Mouse (Mus musculus): Measurements from ENCODE around the gene Lemd1.

The Lemd1 gene

DNA sequence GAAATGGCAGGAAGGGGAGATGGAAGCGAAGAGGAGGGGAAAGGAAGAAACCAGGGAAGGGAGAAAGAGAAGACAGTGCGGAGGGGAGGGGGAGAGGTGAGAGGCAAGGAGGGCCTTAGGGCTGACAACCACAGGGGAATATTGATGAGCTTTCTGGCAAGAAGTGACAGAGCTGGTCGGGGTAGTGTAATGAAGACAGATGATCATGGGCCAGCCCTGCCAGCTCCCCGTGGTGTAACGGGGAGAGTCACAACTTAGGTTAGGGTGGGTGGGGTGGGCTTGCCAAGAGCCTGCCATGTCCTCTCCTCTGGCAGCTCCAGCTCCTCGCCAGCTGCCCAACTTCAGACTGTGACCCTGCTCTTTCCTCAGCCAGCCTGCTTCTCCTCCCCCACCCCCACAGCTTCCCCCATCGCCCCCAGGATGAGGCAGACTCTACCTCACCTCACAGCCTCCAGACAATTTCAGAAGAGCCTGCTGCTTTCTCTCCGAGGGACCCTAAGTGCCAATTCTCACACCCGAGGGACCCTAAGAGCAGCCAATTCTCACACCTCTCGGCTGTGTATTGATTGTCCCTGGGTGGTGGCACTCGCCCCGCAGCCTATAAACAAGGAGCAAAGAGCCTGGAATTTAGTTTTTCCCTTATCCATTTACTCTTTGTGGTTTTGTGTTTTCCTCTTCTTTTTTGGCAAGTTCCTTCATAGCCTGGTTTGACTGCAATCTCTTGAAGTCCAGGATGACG, 26.3 kb upstream of the Lemd1 start:
- DNase-seq (ENCODE audit: low spot score in 2 of 2) = no peak

GRCm38 (mm10) chr1:132165859-132166258, 25.4 kb upstream of the Lemd1 start:
- DNase-seq (ENCODE audit: low spot score in 2 of 2) = no peak

GRCm38 (mm10) chr1:132168115-132168767, 23.0 kb upstream of the Lemd1 start:
- DNase-seq (ENCODE audit: low spot score in 2 of 2) = no peak

- DNase-seq (ENCODE audit: low spot score in 2 of 2) = no peak
Observed at GRCm38 (mm10) chr1:132170698-132171097, 20.5 kb upstream of the Lemd1 start.

GRCm38 (mm10) chr1:132171619-132172018, 19.6 kb upstream of the Lemd1 start:
- no peak for DNase-seq (ENCODE audit: low spot score in 2 of 2)

DNA sequence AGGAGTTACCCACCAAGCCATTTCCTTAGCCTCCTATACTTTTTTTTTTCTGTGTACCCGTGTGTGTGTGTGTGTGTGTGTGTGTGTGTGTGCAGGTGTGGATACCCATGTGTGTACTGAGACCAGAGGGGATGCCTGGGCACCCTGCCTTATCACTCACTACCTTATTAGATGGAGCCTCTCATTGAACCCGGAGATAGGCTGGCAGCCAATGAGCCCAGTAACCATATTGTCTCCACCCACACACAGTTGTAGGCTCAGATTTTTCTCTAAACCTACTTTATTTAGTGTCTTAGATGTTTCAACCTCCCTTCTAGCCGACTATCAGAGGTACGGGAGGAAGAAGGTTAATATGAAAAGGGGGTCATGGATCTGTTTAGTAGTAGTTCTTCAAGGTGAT, 4.9 kb upstream of the Lemd1 start:
- no peak for DNase-seq (ENCODE audit: low spot score in 2 of 2)

DNA sequence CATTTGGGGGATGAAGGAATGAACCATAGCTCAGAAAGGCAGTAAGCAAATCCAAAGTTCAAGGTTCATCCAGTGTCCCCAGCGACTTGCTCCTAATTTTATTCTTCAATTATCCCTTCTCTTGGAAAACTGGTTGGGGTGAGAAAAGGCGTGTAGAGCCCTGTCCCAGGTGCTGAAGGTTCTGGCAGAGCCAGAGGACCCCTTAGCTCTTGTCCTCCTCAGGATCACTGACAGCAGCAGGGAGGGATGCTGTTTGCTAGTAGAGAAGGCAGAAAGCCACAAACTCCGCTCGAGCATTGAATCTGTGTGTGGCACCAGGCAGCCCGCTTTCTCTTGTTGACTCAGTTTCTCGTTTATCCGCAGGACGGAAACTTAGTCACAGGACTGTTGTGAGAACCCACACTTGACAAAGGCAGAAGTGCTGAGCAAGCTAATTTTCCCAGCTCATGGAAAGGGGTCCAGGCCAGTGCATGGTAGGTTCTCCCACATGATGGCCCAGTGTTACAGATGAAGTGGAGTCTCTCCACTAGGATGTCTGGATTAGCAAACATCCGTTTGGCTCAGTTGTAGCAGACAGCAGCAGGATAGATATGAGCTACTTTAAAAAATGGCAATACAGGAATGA, 2.7 kb upstream of the Lemd1 start:
- DNase-seq (ENCODE audit: low spot score in 2 of 2) = no peak

GRCm38 (mm10) chr1:132189231-132189630, 2.0 kb upstream of the Lemd1 start:
- DNase-seq (ENCODE audit: low spot score in 2 of 2) = no peak

DNA sequence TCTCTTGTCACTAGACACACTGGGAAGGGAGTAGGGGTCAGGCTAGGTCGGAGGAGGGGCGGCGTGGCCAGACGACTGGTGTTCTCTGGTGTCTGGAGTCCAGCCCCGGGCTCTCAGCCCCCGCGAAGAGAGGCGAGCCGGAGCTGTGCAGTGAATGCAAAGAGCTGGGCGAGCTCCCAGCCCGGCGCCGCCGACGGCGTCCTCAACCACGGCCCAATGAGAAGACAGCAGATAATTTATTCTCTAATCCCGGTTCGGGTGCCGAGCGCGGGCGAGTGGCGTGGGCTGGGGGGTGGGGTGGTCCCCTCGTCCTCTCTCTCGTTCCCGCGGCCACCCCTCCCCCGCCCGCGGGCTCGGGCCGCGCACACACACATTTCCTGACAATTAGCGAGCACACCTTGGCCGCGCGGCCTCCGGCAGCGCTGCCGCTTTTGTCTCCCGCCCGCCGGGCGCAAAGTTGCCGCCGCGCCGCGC, 1.2 kb upstream of the Lemd1 start:
- DNase-seq (ENCODE audit: low spot score in 2 of 2) = no peak

- no peak for DNase-seq (ENCODE audit: low spot score in 2 of 2)
Observed at GRCm38 (mm10) chr1:132190621-132191092, 574 bp upstream of the Lemd1 start.

DNA sequence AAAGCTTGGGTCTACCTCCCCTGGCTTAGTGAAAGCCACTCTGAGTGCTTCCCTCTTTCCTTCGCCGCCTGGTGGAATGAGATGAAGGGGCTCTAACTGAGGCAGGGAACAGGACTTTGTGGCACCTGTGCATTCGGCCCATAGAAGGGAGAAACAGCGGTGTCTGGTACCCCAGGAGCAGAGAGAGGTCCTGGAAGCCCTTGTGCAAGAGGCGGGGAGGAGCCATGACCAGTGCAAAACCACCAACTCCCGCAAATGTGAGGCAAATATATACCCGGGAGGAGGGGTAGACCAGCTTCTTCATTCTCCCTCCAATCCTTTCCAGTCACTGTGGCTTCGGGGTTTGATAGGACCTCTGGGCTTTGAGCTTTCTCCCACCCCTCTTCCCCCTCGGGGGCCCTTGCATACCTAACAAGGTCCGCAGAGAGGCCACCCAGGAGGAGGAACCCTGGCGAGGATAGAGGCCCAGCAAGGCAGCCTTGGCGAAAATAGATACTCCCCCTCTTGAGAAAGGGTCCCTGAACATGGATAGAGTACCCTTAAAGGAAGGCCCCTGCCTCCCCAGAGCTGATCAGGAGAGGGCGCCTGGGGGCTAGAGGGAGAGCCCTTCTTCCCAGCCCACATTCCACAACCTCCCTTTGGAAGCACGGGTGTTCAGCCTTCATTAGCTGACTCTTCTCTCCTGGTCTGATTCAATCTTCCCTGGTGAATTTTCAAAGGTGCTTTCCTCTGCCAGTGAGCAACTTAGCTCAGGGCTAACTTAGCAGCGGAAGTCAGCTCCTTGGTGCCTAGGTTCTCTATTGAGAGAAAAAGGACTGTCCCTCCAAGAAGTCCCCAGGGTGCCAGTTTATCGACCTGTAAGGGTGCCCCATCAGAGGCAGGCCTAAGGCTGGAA, 802 bp downstream of the Lemd1 start:
- DNase-seq (ENCODE audit: low spot score in 2 of 2) = no peak

- no peak for DNase-seq (ENCODE audit: low spot score in 2 of 2)
Observed at GRCm38 (mm10) chr1:132193806-132194205, 2.6 kb downstream of the Lemd1 start.

GRCm38 (mm10) chr1:132194624-132195023, 3.4 kb downstream of the Lemd1 start:
- no peak for DNase-seq (ENCODE audit: low spot score in 2 of 2)

- no peak for DNase-seq (ENCODE audit: low spot score in 2 of 2)
Observed at GRCm38 (mm10) chr1:132195100-132195499, 3.9 kb downstream of the Lemd1 start.

DNA sequence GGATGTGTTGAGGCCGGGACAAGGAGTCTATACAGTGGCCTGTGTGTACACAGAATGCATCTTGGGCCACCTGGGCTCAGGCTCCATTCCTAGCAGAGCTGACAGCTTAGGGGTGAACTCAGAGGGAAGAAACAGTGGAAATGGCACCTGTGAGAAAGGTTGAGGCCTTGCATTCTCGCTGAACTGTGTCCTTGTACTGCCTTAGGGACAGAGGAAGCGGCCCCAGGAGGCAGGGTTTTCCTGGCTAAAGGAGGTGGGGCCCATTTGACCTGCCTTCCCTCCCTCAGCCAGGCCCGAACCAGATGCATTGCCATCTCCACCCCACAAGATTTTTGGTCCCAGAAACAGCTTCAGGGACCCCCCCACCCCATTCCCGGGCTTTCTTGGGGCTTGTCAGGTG, 4.5 kb downstream of the Lemd1 start:
- no peak for DNase-seq (ENCODE audit: low spot score in 2 of 2)

DNA sequence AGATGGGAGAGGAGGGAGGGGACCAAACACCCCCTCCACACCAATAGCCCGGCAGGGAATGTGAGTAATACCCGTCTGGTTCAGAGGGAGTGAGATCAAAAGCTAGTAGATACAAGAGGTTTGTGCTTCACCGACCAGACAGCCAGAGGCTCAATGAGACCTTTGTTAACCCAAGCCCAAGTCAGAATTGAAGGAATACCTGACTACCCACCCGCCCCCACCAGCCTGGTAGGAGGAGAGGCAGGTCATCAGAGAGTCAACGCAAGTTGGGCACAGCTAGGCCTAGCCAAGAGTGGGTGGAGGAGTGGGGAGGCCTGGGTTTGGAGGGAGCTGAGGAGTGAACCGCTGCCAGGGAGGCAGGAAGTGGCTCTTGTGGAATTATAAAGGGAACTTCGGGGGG, 5.1 kb downstream of the Lemd1 start:
- no peak for DNase-seq (ENCODE audit: low spot score in 2 of 2)

- DNase-seq (ENCODE audit: low spot score in 2 of 2) = no peak
Observed at GRCm38 (mm10) chr1:132197666-132198065, 6.4 kb downstream of the Lemd1 start.

GRCm38 (mm10) chr1:132198401-132199071, 7.3 kb downstream of the Lemd1 start:
- no peak for DNase-seq (ENCODE audit: low spot score in 2 of 2)

GRCm38 (mm10) chr1:132199244-132199643, 8.0 kb downstream of the Lemd1 start:
- DNase-seq (ENCODE audit: low spot score in 2 of 2) = no peak

DNA sequence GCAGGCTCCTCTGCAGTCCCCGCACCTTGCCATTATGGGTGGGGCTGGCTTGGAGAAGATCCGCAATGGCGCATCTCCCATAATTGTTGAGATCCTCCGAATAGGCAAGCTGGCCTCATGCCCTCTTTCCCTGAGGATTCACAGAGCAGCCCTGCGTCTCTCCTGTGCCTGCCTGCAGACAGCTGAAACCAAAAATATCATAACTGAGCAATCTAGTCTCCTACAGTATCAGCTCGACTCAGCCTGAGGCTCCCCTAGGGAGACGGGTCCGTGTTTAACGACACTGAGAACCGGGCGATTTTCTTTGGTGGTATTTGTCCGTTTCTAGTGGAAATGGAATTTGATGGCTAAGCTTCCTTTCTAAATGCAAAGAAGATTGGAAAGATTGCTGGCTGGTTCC, 8.7 kb downstream of the Lemd1 start:
- peak in 1 of 2 experiments; percentile 21 for DNase-seq (ENCODE audit: low spot score in 2 of 2)

Measured in frontal cortex, postnatal 25 days (tissue).